Mouse (Mus musculus) bone marrow macrophage, adult 2 months (primary cell): ENCODE results near the gene Mdn1.

Experiments
- CTCF ChIP-seq: IDR thresholded peaks from 2 replicates; pipeline ENCODE4 v1.5.1; 2012; ENCODE audit warnings: low read depth, mild to moderate bottlenecking, low read length, moderate library complexity
- POLR2A ChIP-seq: IDR thresholded peaks from 2 replicates; pipeline ENCODE4 v1.6.1; 2012; ENCODE audit warnings: mild to moderate bottlenecking, low read depth, low read length, borderline replicate concordance

GRCm38 (mm10) chr4:32800577-32801170 is 143.8 kb downstream of the Mdn1 start:
- TF ChIP-seq POLR2A (no peak), CTCF (no peak)
